Mouse (Mus musculus) thymus, postnatal 4 days (tissue): ENCODE results near the gene Clnk.

ENCODE experiments used
- DNase-seq: peaks from one replicate; pipeline ENCODE4 v3.0.0; 2021

Clnk gene

DNA sequence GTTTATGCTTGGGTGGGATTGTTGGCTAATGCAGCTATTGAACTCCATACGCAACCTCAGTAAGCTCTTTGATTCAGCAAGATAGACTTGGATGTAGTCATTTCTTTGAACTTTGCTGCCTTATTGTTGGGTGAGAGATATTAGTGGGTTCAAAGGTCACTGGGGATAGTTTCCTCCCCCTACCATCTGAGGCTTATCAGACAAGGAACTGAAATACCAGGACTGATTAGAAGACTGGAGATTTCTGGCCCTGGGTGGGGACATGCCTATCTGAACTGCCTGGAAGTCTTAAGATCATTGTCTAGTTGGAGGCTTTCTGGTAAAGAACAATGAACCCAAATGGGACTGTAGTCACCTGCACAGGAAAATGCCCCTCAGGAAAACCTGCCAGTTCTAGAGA, 26.4 kb downstream of the Clnk start:
- no peak for DNase-seq

- no peak for DNase-seq
These were observed 31.1 kb downstream of the Clnk start for GRCm38 (mm10) chr5:38845529-38845928.

GRCm38 (mm10) chr5:38844312-38844711, 32.3 kb downstream of the Clnk start:
- no peak for DNase-seq

- DNase-seq = no peak
These were observed 36.6 kb downstream of the Clnk start for GRCm38 (mm10) chr5:38839981-38840380.

GRCm38 (mm10) chr5:38827310-38827709, 49.3 kb downstream of the Clnk start:
- no peak for DNase-seq

GRCm38 (mm10) chr5:38826586-38826985, 50.0 kb downstream of the Clnk start:
- DNase-seq = no peak

- no peak for DNase-seq
These were observed 52.3 kb downstream of the Clnk start for GRCm38 (mm10) chr5:38824132-38824965.

- no peak for DNase-seq
These were observed 63.1 kb downstream of the Clnk start for GRCm38 (mm10) chr5:38813391-38814109.

- DNase-seq = no peak
These were observed 63.7 kb downstream of the Clnk start for GRCm38 (mm10) chr5:38812916-38813315.

DNA sequence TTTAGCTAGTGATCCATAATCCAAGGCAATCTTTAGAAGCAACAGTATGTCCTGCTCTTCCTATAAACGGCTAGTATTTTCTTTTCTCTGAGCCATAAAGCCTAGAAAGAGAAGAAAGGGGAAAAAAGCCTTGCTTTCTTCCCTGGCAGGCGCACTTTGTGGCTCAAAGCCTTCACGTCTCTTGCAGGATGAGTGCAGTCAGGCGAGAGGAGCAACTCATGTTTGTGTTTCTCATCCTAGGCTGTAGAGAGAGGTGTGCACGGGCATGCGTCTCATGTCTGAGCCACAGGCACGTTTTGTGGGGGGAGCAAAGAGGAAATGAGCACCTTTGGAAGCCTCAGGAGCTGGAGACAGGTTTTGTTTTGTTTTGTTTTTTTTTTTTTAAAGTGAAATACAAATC, 64.2 kb downstream of the Clnk start:
- no peak for DNase-seq

DNA sequence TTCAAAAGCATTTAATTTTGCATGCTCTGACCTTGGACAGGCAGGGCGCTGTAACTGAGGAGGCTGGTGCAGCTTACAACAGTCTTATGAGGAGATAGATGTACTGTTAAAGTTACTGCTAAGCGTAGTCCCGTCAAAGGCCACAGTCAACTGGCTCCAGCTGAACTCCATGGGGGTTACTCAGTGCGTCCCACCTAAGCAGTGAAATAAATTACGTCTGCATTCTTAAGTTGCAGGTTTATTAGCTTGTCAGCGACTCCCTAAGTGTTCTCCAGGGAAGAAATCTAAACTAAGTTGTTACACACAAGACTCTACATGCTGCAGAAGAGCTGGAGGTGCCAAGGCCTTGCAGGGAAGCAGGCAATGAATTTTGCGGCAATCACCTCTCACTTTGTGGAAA, 77.7 kb downstream of the Clnk start:
- no peak for DNase-seq

- no peak for DNase-seq
These were observed 81.5 kb downstream of the Clnk start for GRCm38 (mm10) chr5:38795139-38795538.

DNA sequence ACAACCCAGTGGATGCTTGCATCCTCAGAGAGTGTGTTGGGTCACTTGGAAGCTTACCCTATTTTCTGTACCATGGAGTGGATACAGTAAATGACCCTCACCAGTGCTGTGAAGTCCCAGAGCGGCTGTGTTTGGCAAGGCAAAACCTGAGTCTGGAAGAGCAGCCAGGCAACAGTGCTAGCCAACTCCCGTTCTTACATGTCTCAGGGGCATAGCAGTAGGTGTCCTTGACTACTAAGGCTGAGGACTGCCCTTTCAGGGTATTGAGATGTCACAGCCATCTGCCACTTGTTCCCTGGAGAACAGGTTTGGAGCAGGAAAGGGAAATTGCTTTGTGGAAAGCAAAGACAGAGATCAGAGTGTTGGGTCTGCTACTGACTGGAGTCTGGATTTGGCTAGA, 85.5 kb downstream of the Clnk start:
- no peak for DNase-seq

GRCm38 (mm10) chr5:38788820-38789219, 87.8 kb downstream of the Clnk start:
- no peak for DNase-seq

DNA sequence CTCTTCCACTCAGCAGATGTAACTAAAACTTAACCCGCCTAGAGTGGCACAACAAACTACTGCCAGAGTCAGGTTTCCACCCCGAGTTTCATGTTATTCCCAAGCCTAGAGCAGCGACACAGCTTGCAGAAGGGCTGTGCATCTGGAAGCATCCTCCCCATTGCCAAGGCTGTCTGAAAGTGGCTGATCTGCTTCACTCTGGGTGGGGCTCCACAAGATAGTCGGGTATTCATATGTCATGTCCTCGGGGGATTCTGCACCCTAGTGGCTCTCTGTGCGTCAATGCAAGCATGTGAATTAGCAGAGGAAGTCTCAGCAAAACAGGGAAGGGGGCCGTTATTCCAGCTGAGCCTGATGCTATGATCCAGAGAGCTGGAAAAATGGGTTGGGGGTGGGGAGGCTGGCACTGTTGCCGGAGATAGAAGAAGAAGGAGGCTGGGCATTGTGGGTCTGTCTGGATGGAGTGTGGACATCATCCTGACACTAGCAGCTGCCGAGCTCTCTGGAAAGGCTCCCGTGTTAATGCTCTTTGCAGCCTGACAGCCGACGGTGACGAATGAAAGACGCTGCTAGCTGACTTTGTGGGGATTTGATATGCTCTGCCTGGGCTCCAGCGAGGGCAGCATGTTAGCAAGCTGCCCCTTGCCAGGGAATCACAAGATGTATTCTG, 88.6 kb downstream of the Clnk start:
- DNase-seq = no peak

DNA sequence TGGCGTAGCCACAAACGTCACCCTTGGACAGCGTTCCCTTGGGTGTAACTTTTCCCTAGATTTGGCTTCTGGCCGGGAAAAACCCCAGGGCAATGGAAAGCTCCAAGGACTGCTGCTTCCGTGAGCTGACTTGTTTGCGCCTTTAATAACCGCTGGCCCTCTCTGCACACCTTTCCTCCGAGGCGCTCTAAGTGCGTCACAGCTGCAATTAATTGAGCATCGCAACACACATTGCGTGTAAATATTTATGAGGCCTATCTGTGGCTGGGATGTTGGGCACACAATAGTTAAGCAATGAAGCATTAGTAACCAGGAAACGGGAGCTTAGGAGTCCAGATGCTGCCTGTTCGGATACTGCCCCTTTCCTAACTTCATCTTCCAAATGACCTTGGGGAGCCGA, 90.5 kb downstream of the Clnk start:
- no peak for DNase-seq

DNA sequence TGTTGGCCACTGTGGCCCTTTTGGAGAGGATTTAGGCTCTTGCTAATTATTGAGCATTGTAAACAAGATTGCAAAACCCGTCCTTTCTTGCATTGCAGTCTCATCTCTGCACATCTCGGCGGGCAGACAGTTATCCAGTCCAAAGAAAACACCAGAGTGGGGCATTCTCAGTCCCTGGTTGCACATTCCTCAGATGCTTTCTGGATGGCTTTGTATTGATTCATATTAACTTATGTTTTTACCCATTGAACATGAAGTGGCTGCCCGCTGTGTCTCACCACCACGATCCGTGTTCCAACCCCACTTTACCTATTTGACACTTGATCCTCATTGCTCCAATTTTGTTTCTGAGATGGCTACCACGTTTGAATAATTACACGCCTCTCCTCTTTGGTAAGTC, 90.9 kb downstream of the Clnk start:
- DNase-seq = no peak

GRCm38 (mm10) chr5:38781813-38782212, 94.8 kb downstream of the Clnk start:
- peak; percentile 73 for DNase-seq

- DNase-seq = no peak
These were observed 96.0 kb downstream of the Clnk start for GRCm38 (mm10) chr5:38780631-38781030.

GRCm38 (mm10) chr5:38780045-38780444, 96.6 kb downstream of the Clnk start:
- no peak for DNase-seq

- no peak for DNase-seq
These were observed 101.1 kb downstream of the Clnk start for GRCm38 (mm10) chr5:38775500-38775899.

GRCm38 (mm10) chr5:38754950-38755349, 121.7 kb downstream of the Clnk start:
- DNase-seq = peak; percentile 65

DNA sequence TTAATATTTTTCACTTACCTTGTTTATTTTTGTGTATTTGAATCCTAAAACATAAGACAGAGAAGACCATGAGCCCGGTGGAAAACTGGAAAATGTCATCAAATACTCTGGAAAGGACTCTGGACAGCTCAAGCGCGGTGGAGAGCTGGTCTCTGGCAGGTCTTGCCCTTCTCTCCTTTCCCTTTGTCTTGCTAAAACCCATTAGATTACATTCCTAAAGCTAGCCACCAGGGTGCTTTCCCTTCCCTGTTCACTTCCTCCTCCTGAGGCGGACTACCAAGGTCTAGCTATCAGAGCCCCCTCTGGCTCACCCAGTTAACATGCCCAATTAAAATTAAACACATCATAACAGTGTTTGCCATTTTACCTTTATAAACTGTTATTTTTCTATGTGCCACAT, 123.9 kb downstream of the Clnk start:
- DNase-seq = no peak
